Mouse (Mus musculus) neutrophil, adult 83 days (primary cell): ENCODE data around the gene Olfr798. TPM values are rescaled to one million over a fixed set of nuclear protein-coding genes. Genes with fewer than 3 reads are reported as not detected.

ENCODE experiments used
- total RNA-seq, 2 experiments: library from RNA; stranded (reverse); gene quantifications; one replicate each; pipeline ENCODE4 v1.2.4; 2023

Olfr798 gene
- total RNA-seq = not detected

GRCm38 (mm10) chr10:129627834-129628233 is at the start of gene Olfr798:
TSS of gene Olfr798 (minus strand) at chr10:129627934.

GRCm38 (mm10) chr10:129673765-129674164 is 46.0 kb upstream of the Olfr798 start, which contains the start of gene Olfr801:
TSS of gene Olfr801 (minus strand) at chr10:129673865.

GRCm38 (mm10) chr10:129657394-129657793 is 29.7 kb upstream of the Olfr798 start, which contains the start of gene Olfr800:
TSS of gene Olfr800 (plus strand) at chr10:129657694.

GRCm38 (mm10) chr10:129637184-129637583 is 9.4 kb upstream of the Olfr798 start, which contains the start of gene Olfr799:
TSS of gene Olfr799 (plus strand) at chr10:129637484.

GRCm38 (mm10) chr10:129612470-129612869 is 15.3 kb downstream of the Olfr798 start, which contains the start of gene Olfr796:
TSS of gene Olfr796 (minus strand) at chr10:129612570.

Other genes starting within 250 kb of the Olfr798 start
- gene Olfr784, start 243.9 kb downstream of the Olfr798 start, total RNA-seq = under 1 TPM in 1 of 2 experiments, not detected in 1; 0.13 TPM
- not detected for gene Olfr785, start 222.5 kb downstream of the Olfr798 start, total RNA-seq
- gene Olfr786, start 200.6 kb downstream of the Olfr798 start, total RNA-seq = not detected
- not detected for gene Olfr787, start 166.1 kb downstream of the Olfr798 start, total RNA-seq
- gene Olfr788, start 156.9 kb downstream of the Olfr798 start, total RNA-seq = not detected
- gene Olfr789, start 143.2 kb downstream of the Olfr798 start, total RNA-seq = not detected
- not detected for gene Olfr790, start 129.4 kb downstream of the Olfr798 start, total RNA-seq
- not detected for gene Olfr791, start 106.1 kb downstream of the Olfr798 start, total RNA-seq
- gene Olfr792, start 88.8 kb downstream of the Olfr798 start, total RNA-seq = not detected
- not detected for gene Olfr794, start 60.3 kb downstream of the Olfr798 start, total RNA-seq
- gene Olfr796, start 15.4 kb downstream of the Olfr798 start, total RNA-seq = not detected
- gene Olfr799, start 9.6 kb upstream of the Olfr798 start, total RNA-seq = not detected
- gene Olfr800, start 29.8 kb upstream of the Olfr798 start, total RNA-seq = not detected
- gene Olfr801, start 45.9 kb upstream of the Olfr798 start, total RNA-seq = not detected
- gene Olfr802, start 60.2 kb upstream of the Olfr798 start, total RNA-seq = not detected
- not detected for gene Olfr803, start 66.4 kb upstream of the Olfr798 start, total RNA-seq
- not detected for gene Olfr804, start 75.3 kb upstream of the Olfr798 start, total RNA-seq
- not detected for gene Olfr805, start 101.4 kb upstream of the Olfr798 start, total RNA-seq
- gene Olfr806, start 114.0 kb upstream of the Olfr798 start, total RNA-seq = not detected
- not detected for gene Olfr807, start 129.9 kb upstream of the Olfr798 start, total RNA-seq
- gene Olfr808, start 137.5 kb upstream of the Olfr798 start, total RNA-seq = not detected
- gene Olfr809, start 146.7 kb upstream of the Olfr798 start, total RNA-seq = not detected
- not detected for gene Olfr810, start 167.0 kb upstream of the Olfr798 start, total RNA-seq
- not detected for gene Olfr811, start 176.5 kb upstream of the Olfr798 start, total RNA-seq
- gene Olfr812, start 218.2 kb upstream of the Olfr798 start, total RNA-seq = not detected
- not detected for gene Olfr813, start 227.4 kb upstream of the Olfr798 start, total RNA-seq